Mouse (Mus musculus): ENCODE measurements around the gene Ambp. TPM values are rescaled to one million over a fixed set of nuclear protein-coding genes. Genes with fewer than 3 reads are reported as not detected.
A peak's percentile ranks its signal among the peaks of the same experiment; 100 is the strongest.

The Ambp gene
- 736 and 748 TPM in 2 replicates for polyA plus RNA-seq (2014; fragmentation: Nextera tagmentation; extraction: Ambion mirVana)

DNA sequence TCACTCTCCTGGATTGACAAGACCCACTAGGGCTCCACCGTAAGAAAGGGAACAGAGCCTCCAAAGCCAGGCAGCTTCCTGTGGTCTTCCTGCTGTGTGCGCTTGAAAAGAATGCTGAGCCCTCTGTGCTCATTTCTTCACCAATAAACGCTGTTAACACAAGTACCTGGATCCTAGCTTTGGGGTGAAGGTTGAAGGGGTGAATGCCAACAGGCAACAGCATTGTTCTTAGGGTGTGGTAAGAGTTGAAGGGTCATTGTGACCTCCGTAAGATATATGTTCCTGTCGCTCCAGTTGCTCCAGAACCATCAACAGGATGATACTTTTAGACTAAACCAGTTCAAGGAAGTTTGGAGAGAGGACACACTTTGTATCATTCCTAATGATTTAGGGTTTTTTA is at the start of gene Ambp:
Gene Ambp (minus strand): TSS at position 101 of the 400 bp plus-strand sequence.
- 53% methylated on average over 5 of the region's 5 CpGs for WGBS
- DNase-seq (ENCODE audit: low spot score) (no peak), ATAC-seq (replicated peaks; ENCODE audit: low FRiP score) (no peak)
- no peaks in the 10 kb centered on the region for H3K9me3 ChIP-seq (ENCODE audit: control insufficient read depth, low read length)
- 0 out of 2 replicates have a peak, but pooled peaks cover 2% of the 10 kb centered on the region for H3K4me1 ChIP-seq (replicated peaks; ENCODE audit: control insufficient read depth, insufficient read depth, low read length)
- no peaks in the 10 kb centered on the region for H3K36me3 ChIP-seq (ENCODE audit: control insufficient read depth, insufficient read depth, low read length)
- peak within 1 kb of the TSS; percentile 69 for H3K27ac ChIP-seq (ENCODE audit: low read depth, low read length)
- peak within 1 kb of the TSS; percentile 59 for H3K4me2 ChIP-seq
- peak within 1 kb of the TSS; percentile 48 for H3K4me3 ChIP-seq (ENCODE audit: low read depth, low read length)
- H3K9ac ChIP-seq (ENCODE audit: low read depth, low read length): peak within 1 kb of the TSS; percentile 34; the same call in 1 of the 2 replicates
- H3K27me3 ChIP-seq (replicated peaks; ENCODE audit: control insufficient read depth, insufficient read depth, low read length): no peaks in the 10 kb centered on the region

DNA sequence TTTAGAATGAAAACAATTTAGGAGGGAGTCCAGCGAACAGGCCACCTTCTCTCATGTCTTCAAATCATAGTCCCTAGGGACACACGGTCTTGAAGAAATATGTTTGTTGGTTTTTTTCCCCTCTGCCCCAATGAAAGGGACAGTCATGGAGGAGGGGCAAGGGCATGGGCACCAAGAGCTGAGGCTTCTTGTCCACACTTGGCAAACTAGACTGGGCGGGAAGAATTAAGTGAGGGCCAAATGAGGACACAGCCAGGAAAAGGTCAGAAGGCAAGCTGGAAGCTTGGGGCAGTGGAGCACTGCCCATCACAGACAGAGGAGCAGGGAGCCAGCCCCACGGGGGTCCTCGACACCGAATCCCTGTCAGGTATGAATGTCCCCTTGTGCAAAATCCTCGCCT is 49.3 kb upstream of the Ambp start:
- Histone ChIP-seq H3K4me3 (ENCODE audit: low read depth, low read length) (no peak overlapping the region), H3K27ac (ENCODE audit: low read depth, low read length) (no peak overlapping the region)
- WGBS: 78% methylated on average over 7 of the region's 7 CpGs

DNA sequence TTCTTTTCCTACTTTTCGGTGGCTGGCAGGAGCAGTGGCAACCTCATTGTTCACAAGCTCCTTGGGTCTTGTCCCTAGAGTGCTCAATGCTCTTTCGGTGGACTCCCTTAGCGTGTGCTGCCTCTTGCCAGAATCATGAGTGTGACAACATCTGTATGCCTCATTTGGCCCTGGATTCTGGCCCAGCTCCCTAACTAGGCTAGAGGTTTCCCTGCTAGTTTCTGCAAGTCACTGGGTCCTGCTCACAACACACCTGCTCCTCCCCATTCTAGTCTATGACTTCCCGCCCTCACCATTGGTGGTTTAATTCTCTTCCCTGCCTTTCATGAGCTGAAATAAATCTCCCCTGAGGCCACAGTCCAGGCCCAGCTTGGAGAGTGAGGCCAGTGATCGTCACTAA is 44.8 kb upstream of the Ambp start:
- ATAC-seq (replicated peaks; ENCODE audit: low FRiP score) (no peak), DNase-seq (ENCODE audit: low spot score) (no peak)
- Histone ChIP-seq H3K36me3 (ENCODE audit: control insufficient read depth, insufficient read depth, low read length) (no peaks in the 10 kb centered on the region), H3K27ac (ENCODE audit: low read depth, low read length) (no peak overlapping the region), H3K27me3 (replicated peaks; ENCODE audit: control insufficient read depth, insufficient read depth, low read length) (no peaks in the 10 kb centered on the region), H3K4me2 (no peak overlapping the region), H3K9me3 (ENCODE audit: control insufficient read depth, low read length) (no peaks in the 10 kb centered on the region), H3K4me3 (ENCODE audit: low read depth, low read length) (no peak overlapping the region), H3K4me1 (replicated peaks; ENCODE audit: control insufficient read depth, insufficient read depth, low read length) (no peaks in the 10 kb centered on the region), H3K9ac (ENCODE audit: low read depth, low read length) (no peak overlapping the region)
- 81% methylated on average over 5 of the region's 5 CpGs for WGBS

More for the DNA sequence above, 49.3 kb upstream of the Ambp start:
- H3K9ac ChIP-seq (ENCODE audit: low read depth, low read length): no peak overlapping the region
- no peaks in the 10 kb centered on the region for H3K4me1 ChIP-seq (replicated peaks; ENCODE audit: control insufficient read depth, insufficient read depth, low read length)
- H3K4me2 ChIP-seq: no peak overlapping the region
- DNase-seq (ENCODE audit: low spot score): no peak
- no peak for ATAC-seq (replicated peaks; ENCODE audit: low FRiP score)
- no peaks in the 10 kb centered on the region for H3K9me3 ChIP-seq (ENCODE audit: control insufficient read depth, low read length)
- no peaks in the 10 kb centered on the region for H3K36me3 ChIP-seq (ENCODE audit: control insufficient read depth, insufficient read depth, low read length)
- no peaks in the 10 kb centered on the region for H3K27me3 ChIP-seq (replicated peaks; ENCODE audit: control insufficient read depth, insufficient read depth, low read length)

DNA sequence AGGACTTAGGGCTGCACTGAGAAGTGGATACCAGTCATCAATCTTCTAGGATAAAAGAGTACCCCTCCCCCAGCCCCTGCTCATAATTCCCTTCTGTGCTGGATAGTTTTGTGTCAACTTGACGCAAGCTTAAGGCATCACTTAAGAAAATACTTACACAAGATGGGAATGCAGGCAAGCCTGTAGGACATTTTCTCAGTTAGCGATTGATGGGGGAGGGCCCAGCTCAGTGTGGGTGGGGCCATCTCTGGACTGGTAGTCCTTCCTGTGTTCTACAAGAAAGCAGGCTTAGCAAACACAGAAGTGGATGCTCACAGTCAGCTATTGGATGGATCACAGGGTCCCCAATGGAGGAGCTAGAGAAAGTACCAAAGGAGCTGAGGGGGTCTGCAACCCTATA is 39.8 kb upstream of the Ambp start:
- no peaks in the 10 kb centered on the region for H3K4me1 ChIP-seq (replicated peaks; ENCODE audit: control insufficient read depth, insufficient read depth, low read length)
- no peak overlapping the region for H3K4me3 ChIP-seq (ENCODE audit: low read depth, low read length)
- no peak overlapping the region for H3K27ac ChIP-seq (ENCODE audit: low read depth, low read length)
- H3K27me3 ChIP-seq (replicated peaks; ENCODE audit: control insufficient read depth, insufficient read depth, low read length): no peaks in the 10 kb centered on the region
- DNase-seq (ENCODE audit: low spot score) (no peak), ATAC-seq (replicated peaks; ENCODE audit: low FRiP score) (no peak)
- no peak overlapping the region for H3K4me2 ChIP-seq
- 78% methylated on average over 2 of the region's 2 CpGs for WGBS
- H3K9ac ChIP-seq (ENCODE audit: low read depth, low read length): no peak overlapping the region
- no peaks in the 10 kb centered on the region for H3K9me3 ChIP-seq (ENCODE audit: control insufficient read depth, low read length)
- no peaks in the 10 kb centered on the region for H3K36me3 ChIP-seq (ENCODE audit: control insufficient read depth, insufficient read depth, low read length)

DNA sequence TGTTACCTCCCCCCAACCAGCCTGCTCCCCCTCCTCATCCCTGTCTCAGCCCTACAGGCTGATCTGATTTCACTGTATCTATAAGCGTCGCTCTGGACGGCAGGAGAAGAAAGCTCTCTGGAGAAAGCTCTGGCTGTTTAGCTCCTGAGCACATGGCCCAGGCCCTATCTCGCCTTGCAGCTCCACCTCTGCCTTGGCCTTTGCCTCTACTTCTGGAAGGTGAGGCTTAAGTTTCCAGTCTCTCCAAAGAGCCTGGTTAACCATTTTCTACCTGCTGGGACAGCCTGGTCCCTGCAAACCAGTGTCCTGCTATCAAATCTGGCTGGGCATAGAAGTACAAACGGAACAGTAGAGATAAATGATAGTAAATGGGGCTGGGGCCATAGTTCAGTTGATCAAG is 37.0 kb upstream of the Ambp start:
- no peak overlapping the region for H3K4me2 ChIP-seq
- no peak overlapping the region for H3K9ac ChIP-seq (ENCODE audit: low read depth, low read length)
- no peaks in the 10 kb centered on the region for H3K9me3 ChIP-seq (ENCODE audit: control insufficient read depth, low read length)
- H3K27ac ChIP-seq (ENCODE audit: low read depth, low read length): no peak overlapping the region
- H3K4me3 ChIP-seq (ENCODE audit: low read depth, low read length): no peak overlapping the region
- 38% methylated on average over 5 of the region's 5 CpGs for WGBS
- DNase-seq (ENCODE audit: low spot score): no peak
- ATAC-seq (replicated peaks; ENCODE audit: low FRiP score): no peak
- no peaks in the 10 kb centered on the region for H3K36me3 ChIP-seq (ENCODE audit: control insufficient read depth, insufficient read depth, low read length)
- no peaks in the 10 kb centered on the region; the same call in 1 of the 2 replicates for H3K4me1 ChIP-seq (replicated peaks; ENCODE audit: control insufficient read depth, insufficient read depth, low read length)
- H3K27me3 ChIP-seq (replicated peaks; ENCODE audit: control insufficient read depth, insufficient read depth, low read length): no peaks in the 10 kb centered on the region

DNA sequence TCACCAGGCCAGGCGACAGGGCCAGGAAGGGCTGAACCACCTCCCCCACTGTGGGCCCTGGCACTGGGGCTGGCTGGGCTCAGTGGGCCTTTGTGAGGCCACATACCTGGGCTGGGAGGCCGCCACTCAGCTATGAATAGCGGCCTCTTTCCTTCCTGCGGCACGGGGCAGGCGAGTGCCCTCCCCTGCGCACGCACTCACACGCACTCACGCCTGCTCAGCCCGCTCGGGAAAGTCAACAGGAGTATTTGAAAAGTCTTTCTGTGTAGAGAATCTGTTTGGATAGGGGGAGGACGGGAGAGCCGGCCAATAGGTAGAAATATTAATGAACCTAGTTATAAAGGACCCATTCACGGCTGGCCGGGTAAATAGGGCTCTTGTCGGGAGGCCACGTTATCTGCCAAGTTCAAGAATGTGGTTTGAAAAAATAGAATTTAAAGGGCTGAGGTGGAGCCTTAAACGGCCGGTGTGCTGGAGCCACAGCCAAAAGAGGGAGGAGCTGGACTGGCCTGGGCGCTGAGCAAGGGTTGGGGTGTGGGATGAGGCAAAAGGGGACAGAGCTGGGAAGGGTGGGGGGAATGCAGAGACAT is 31.8 kb upstream of the Ambp start:
- ATAC-seq (replicated peaks; ENCODE audit: low FRiP score) (0 out of 2 replicates have a peak, but pooled peaks have one; percentile 39), DNase-seq (ENCODE audit: low spot score) (no peak)
- H3K9me3 ChIP-seq (ENCODE audit: control insufficient read depth, low read length): no peaks in the 10 kb centered on the region
- no peaks in the 10 kb centered on the region for H3K27me3 ChIP-seq (replicated peaks; ENCODE audit: control insufficient read depth, insufficient read depth, low read length)
- H3K4me3 ChIP-seq (ENCODE audit: low read depth, low read length): no peak overlapping the region
- no peaks in the 10 kb centered on the region; the same call in 1 of the 2 replicates for H3K4me1 ChIP-seq (replicated peaks; ENCODE audit: control insufficient read depth, insufficient read depth, low read length)
- no peaks in the 10 kb centered on the region for H3K36me3 ChIP-seq (ENCODE audit: control insufficient read depth, insufficient read depth, low read length)
- 55% methylated on average over 21 of the region's 21 CpGs for WGBS
- H3K4me2 ChIP-seq: peak overlapping the region; percentile 16; the same call in 1 of the 2 replicates
- no peak overlapping the region for H3K27ac ChIP-seq (ENCODE audit: low read depth, low read length)
- no peak overlapping the region for H3K9ac ChIP-seq (ENCODE audit: low read depth, low read length)

DNA sequence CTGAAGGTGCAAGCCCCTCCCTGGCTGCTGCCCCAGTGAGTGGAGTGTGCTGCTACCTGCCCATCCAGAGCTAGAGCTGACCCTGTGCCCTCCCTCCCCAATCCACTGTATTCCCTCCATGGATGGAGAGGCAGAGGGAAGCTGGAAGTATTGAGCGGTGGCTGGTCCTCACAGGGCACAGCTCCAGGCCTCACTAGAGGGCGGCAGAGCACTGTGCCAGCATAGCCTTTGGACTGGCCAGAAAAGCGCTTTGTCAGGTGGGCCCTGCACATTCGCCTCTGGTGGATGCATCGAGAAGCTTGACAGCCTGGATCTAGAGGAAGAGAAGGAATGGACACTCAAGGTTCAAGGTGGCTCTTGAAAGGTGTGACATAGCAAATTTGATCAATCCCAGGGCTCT is 27.0 kb upstream of the Ambp start:
- Histone ChIP-seq H3K4me1 (replicated peaks; ENCODE audit: control insufficient read depth, insufficient read depth, low read length) (no peaks in the 10 kb centered on the region), H3K4me2 (no peak overlapping the region), H3K4me3 (ENCODE audit: low read depth, low read length) (no peak overlapping the region), H3K9me3 (ENCODE audit: control insufficient read depth, low read length) (no peaks in the 10 kb centered on the region), H3K36me3 (ENCODE audit: control insufficient read depth, insufficient read depth, low read length) (no peaks in the 10 kb centered on the region), H3K9ac (ENCODE audit: low read depth, low read length) (no peak overlapping the region), H3K27me3 (replicated peaks; ENCODE audit: control insufficient read depth, insufficient read depth, low read length) (no peaks in the 10 kb centered on the region), H3K27ac (ENCODE audit: low read depth, low read length) (no peak overlapping the region)
- DNase-seq (ENCODE audit: low spot score) (no peak), ATAC-seq (replicated peaks; ENCODE audit: low FRiP score) (peak; percentile 57; the same call in 1 of the 2 replicates)
- 13% methylated on average over 5 of the region's 5 CpGs for WGBS

DNA sequence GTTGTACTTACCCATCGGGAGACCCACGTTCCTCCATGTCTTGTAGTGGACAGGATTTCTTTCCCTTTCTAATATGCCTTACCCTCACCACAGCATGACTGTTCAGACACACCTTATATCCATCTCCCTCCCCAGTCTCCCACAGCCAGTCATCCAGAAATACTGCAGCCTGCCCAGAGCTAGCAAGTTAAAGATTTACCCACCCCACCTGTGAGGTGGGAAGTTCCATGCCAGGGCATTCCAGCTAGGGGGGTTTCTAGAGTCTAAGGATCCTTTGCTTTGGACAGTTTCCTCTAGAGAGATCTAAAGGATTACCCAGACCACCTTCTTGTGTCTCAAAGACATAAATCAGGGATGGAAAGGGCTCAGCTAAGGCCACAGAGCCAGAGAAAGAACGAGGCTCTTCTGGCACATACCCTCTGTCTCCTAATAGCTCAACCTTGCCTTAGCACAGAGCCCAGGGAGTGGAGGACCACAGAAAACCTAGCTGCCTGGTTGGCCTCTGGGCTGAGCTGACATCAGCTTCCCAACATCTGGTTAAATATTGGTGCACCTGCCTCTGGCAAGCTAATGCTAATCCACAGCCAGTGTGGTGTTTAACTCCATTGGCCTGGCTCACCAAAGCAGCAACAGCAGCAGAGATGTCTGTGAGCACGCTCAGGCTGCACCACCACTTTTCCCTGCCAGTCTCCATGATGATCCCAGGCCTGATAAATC is 17.5 kb upstream of the Ambp start, which contains the start of gene Kif12:
Gene Kif12 (minus strand): TSS at position 163 of the 717 bp plus-strand sequence.
- WGBS: 55% methylated on average over 4 of the region's 4 CpGs
- DNase-seq (ENCODE audit: low spot score) (no peak), ATAC-seq (replicated peaks; ENCODE audit: low FRiP score) (peak; percentile 66)
- H3K9me3 ChIP-seq (ENCODE audit: control insufficient read depth, low read length): no peaks in the 10 kb centered on the region
- H3K27me3 ChIP-seq (replicated peaks; ENCODE audit: control insufficient read depth, insufficient read depth, low read length): peaks cover 8% of the 10 kb centered on the region; the same call in 1 of the 2 replicates
- no peak within 1 kb of the TSS for H3K9ac ChIP-seq (ENCODE audit: low read depth, low read length)
- H3K27ac ChIP-seq (ENCODE audit: low read depth, low read length): peak within 1 kb of the TSS; percentile 25; the same call in 1 of the 2 replicates
- peak within 1 kb of the TSS; percentile 40 for H3K4me3 ChIP-seq (ENCODE audit: low read depth, low read length)
- no peaks in the 10 kb centered on the region for H3K36me3 ChIP-seq (ENCODE audit: control insufficient read depth, insufficient read depth, low read length)
- H3K4me2 ChIP-seq: peak within 1 kb of the TSS; percentile 54
- no peaks in the 10 kb centered on the region for H3K4me1 ChIP-seq (replicated peaks; ENCODE audit: control insufficient read depth, insufficient read depth, low read length)
